18 mouse cellular contexts compared by ENCODE assay signal in the genomic region with DNA sequence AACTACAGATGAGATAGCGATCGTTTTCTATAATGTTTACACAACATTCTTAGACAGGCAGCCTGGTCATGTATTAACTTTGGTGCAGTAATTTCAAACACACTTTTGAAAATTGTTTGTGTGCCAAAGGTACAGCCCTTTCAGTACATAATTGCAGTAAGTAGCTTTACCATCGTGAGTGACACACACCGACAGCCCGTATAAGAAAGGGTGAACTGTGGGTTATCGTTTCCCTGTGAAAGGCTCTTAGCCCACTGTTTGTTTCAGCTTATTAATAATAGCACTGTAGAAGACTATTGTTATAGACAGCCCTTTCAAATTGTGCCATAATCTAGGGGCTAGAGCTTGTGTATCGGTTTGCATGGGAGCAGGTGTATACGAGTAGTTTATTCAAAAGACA.
"Had no signal": no experiment of that assay in that cellular context is flagged by ENCODE, and none has a peak within 500 bp of the region (broad histone marks: within the 10 kb centered on the region; RNA-seq: fewer than 3 reads in every experiment).

No protein-coding gene starts in this region.

- H3K9ac ChIP-seq: limb, embryonic 13.5 days; liver, embryonic 15.5 days; neural tube, embryonic 15.5 days had no signal

- H3K9me3 ChIP-seq: limb, embryonic 13.5 days; liver, embryonic 15.5 days; midbrain, embryonic 10.5 days; neural tube, embryonic 15.5 days had no signal

- H3K4me2 ChIP-seq: limb, embryonic 13.5 days; liver, embryonic 11.5 days; liver, embryonic 15.5 days; neural tube, embryonic 15.5 days had no signal

- H3K4me3 ChIP-seq: layer of hippocampus, adult 2 months; limb, embryonic 13.5 days; liver, embryonic 15.5 days; midbrain, embryonic 10.5 days; myocyte; neural tube, embryonic 15.5 days had no signal

- H3K4me1 ChIP-seq: liver, embryonic 15.5 days; neural tube, embryonic 15.5 days had no signal

- DNase-seq: kidney, adult 9 months; kidney, postnatal 4 days; left cerebral cortex, postnatal 4 days; midbrain, embryonic 14.5 days; right cerebral cortex, postnatal 4 days; spleen, adult 18-20 months; thymus, adult 18-20 months; thymus, postnatal 14 days had no signal

- H3K27ac ChIP-seq: kidney, postnatal 0 days; layer of hippocampus, adult 2 months; limb, embryonic 13.5 days; liver, embryonic 15.5 days; midbrain, embryonic 10.5 days; neural tube, embryonic 15.5 days had no signal

- H3K27me3 ChIP-seq: liver, embryonic 15.5 days had no signal

- H3K36me3 ChIP-seq: limb, embryonic 13.5 days; liver, embryonic 15.5 days; midbrain, embryonic 10.5 days; neural tube, embryonic 15.5 days had no signal

- ATAC-seq: hindbrain, embryonic 16.5 days; inflammation-experienced regulatory T-cells, adult 6 months had no signal
